Mouse (Mus musculus): ENCODE results near the gene Serpina3m.

- TF ChIP-seq CTCF (IDR thresholded peaks at IDR 0.05; ENCODE audit: low read depth, low read length): no peak
- no peak for TF ChIP-seq POLR2A (IDR thresholded peaks at IDR 0.05; ENCODE audit: borderline replicate concordance, low read depth, low read length)
Observed at GRCm38 (mm10) chr12:104406454-104406885, 68.2 kb downstream of the Serpina3m start, which contains the start of gene Serpina3n.

All from bone marrow macrophage, adult 2 months (primary cell).